Mouse (Mus musculus) bone marrow, adult 2 months (tissue): ENCODE measurements at regions not wholly inside any gene's neighbourhood (a gene's known extent, or its start where the extent isn't known, plus 50 kb on each side); places are given as distances from the start of the nearest gene placed in this dataset.

ENCODE experiments used
- CTCF ChIP-seq: fragments of 200-500 bp; IDR thresholded peaks from 2 replicates; pipeline ENCODE4 v1.5.1; 2011; ENCODE audit warnings: low read length, control low read depth; ENCODE audit not compliant: control insufficient read depth, insufficient read depth
- POLR2A ChIP-seq: fragments of 200-500 bp; IDR thresholded peaks from 2 replicates; pipeline ENCODE4 v1.6.1; 2011; ENCODE audit warnings: low read depth, mild to moderate bottlenecking, control low read depth, low read length, borderline replicate concordance; ENCODE audit not compliant: control insufficient read depth

- no peak for TF ChIP-seq CTCF
- TF ChIP-seq POLR2A = no peak
Observed at GRCm38 (mm10) chr9:52323226-52323625, 154.9 kb upstream of the Zc3h12c start.
